Mouse (Mus musculus) small intestine, adult 2 months (tissue): ENCODE measurements around the gene Kifc1. TPM values are rescaled to one million over a fixed set of nuclear protein-coding genes. Genes with fewer than 3 reads are reported as not detected.
A peak's percentile ranks its signal among the peaks of the same experiment; 100 is the strongest.

ENCODE experiments used
- H3K27ac ChIP-seq: fragments of 200-500 bp; 2 replicates; pipeline ENCODE4 v1.5.1; 2012; ENCODE audit warnings: low read depth, low read length, control low read depth, inconsistent platforms; ENCODE audit not compliant: insufficient read depth
- H3K27me3 ChIP-seq: fragments of 200-500 bp; 2 replicates; pipeline ENCODE4 v1.6.1; 2012; ENCODE audit warnings: mild to moderate bottlenecking, moderate library complexity, low read length, inconsistent platforms; ENCODE audit not compliant: control insufficient read depth, insufficient read depth
- H3K36me3 ChIP-seq: fragments of 200-500 bp; 2 replicates; pipeline ENCODE4 v1.6.1; 2012; ENCODE audit warnings: mild to moderate bottlenecking, low read length, control low read depth, inconsistent platforms; ENCODE audit not compliant: control insufficient read depth, insufficient read depth
- H3K4me1 ChIP-seq: fragments of 200-500 bp; 2 replicates; pipeline ENCODE4 v1.6.1; 2012; ENCODE audit warnings: low read length, inconsistent platforms, mixed read lengths; ENCODE audit not compliant: control insufficient read depth, insufficient read depth, insufficient read length
- H3K4me3 ChIP-seq: fragments of 200-500 bp; 2 replicates; pipeline ENCODE4 v1.5.1; 2012; ENCODE audit warnings: low read depth, mild to moderate bottlenecking, control low read depth, inconsistent platforms, low read length, moderate library complexity
- CTCF ChIP-seq: fragments of 200-500 bp; IDR thresholded peaks from 2 replicates; pipeline ENCODE4 v1.5.1; 2012; ENCODE audit warnings: low read depth, mild to moderate bottlenecking, control low read depth, inconsistent platforms, low read length, moderate library complexity, mixed read lengths; ENCODE audit not compliant: insufficient replicate concordance, insufficient read length; ENCODE audit errors: extremely low read depth
- POLR2A ChIP-seq: fragments of 200-500 bp; IDR thresholded peaks from 2 replicates; pipeline ENCODE4 v1.6.1; 2012; ENCODE audit warnings: low read depth, mild to moderate bottlenecking, control low read depth, inconsistent platforms, low read length, moderate library complexity
- WGBS: fragments of 180-500 bp; shearing (Covaris S2); methylation state at CpG from one replicate; pipeline ENCODE4 v1.1.7; 2018; 5-methylcytosine and 5-hydroxymethylcytosine counted together
- polyA plus RNA-seq: library from polyadenylated mRNA; depleted of rRNA; stranded (reverse); fragments of >200 nt; gene quantifications from 2 replicates; pipeline ENCODE4 v1.2.3, GENCODE M21; 2012

Kifc1 gene
- polyA plus RNA-seq, 1 experiment, result 7.5 TPM

DNA sequence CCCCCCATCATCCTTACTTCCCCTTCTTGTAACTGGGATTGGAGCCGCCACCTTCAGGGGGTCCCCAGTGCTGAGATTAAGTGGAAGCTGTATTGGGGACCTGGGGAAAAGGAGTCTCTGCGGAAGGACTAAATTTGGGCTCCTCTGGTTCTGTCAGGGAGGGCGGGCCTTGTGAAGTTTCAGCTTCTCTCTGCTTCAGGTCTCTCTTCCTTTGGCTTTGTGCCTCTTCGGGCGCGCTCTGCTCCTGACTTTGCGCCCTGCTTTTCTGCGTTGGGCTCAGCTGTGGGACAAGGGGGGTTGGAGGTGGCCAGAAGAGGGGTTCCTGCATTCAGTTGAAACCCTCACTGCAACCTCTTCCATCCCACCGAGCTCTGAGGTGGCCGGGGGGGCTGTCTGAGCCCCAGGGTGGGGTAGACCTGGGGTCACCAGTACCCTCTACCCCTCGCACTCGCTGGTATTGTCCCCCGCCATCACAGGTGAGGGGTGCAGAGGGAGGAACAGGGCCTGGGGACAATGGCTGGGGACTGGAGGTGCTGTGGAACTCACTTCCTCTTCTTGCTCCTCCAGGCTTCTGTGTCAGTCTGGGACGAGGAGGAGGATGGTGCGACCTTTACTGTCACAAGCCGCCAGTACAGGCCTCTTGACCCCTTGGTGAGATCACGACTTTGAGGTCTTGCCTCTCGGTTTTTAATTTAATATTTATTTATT, 40.9 kb upstream of the Kifc1 start:
- Histone ChIP-seq H3K4me1 (peaks cover 2% of the 10 kb centered on the region; the same call in 1 of the 2 replicates), H3K27me3 (no peaks in the 10 kb centered on the region), H3K27ac (no peak overlapping the region; the same call in 1 of the 2 replicates), H3K36me3 (peaks cover 26% of the 10 kb centered on the region), H3K4me3 (peak overlapping the region; percentile 85)
- 55% methylated on average over 18 of the region's 18 CpGs for WGBS
- TF ChIP-seq POLR2A (no peak), CTCF (no peak)

DNA sequence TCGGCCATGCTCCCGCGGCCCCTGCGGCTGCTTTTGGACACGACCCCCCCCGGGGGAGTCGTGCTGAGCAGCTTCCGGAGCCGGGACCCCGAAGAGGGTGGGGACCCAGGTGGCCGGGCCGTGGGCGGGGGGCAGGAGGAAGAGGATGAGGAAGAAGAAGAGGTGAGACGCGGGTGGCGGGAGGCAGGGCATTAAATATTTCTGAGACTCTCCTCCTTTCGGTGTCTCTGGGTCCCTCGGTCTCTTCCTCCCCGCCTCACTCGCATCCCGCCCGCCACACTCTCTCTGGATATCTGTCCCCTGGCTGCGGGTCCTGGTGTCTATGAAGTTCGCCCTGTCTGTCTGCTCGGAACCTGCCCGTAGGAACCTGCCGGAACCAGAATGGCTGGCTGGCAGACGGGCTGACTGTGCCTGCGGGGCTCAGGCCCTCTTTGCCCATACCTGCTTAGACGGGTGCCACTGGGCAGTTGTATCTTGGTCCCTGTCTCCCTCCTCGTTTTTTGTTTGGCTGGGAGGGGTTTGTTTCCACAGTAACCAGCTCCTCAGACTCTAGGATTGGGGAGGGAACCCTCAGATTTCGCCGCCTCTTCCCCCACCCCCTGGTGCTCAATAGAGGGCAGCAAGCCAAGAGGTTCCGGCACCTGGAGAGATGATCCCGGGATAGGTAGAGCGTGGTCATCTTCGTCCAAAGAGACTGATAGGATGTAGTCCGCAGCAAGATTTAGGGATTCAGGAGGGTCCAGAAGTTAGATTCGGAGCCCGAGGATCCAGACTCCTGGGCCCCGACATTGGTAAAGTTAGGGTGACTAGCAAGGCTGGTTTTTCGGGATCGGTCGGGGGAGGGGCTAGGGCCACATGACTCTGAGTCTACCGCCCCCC, 40.1 kb upstream of the Kifc1 start:
- peak; percentile 37; the same call in 1 of the 2 replicates for TF ChIP-seq POLR2A
- no peak for TF ChIP-seq CTCF
- Histone ChIP-seq H3K4me3 (peak overlapping the region; percentile 85), H3K36me3 (peaks cover 31% of the 10 kb centered on the region), H3K27me3 (no peaks in the 10 kb centered on the region), H3K4me1 (peaks cover 2% of the 10 kb centered on the region; the same call in 1 of the 2 replicates), H3K27ac (no peak overlapping the region; the same call in 1 of the 2 replicates)
- whole genome bisulfite sequencing, result under 1% methylated on average over 45 of the region's 45 CpGs

DNA sequence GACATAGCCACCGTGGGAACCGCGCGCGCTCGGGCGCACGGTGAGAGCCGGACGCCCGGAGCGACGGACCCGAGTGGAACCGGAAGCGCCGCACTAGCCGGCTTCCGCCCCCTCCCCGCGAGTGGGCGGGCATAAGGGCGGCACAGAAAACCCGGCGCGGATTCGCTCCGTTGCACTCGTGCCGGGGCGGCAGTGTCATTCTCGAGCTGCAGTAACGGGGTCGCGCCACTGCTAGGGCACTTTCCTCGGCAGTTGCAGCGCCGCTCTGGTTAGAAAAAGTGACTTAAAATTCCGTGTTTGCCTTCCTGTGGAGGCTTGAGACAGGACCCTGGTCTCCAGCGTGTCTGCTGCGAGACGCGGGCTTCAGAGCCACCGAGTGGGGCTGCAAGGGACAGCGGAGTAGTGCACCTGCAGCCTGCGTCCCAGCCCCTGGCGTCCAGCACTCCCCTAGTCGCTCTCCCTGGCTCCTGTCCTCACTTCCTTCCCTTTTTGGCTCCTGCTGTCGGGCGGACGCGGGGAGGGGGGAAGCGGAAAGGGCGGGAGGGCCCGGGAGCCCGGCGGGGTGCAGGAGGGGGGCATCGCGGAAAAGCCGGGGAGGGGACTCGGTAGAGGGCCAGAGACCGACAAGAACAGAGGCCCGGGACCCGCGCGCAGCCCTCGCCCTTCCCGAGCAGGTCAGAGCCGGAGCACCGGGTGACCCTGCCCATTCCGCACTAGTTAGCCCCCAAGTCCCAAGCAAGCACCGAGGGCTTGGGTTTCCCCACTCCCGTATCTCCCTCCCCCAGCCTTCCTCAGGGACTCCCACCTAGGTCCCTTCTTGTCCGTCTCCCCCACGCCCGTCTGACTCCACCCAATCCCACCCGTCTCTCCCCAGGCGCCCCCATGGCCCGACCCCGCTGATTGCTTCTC, 39.2 kb upstream of the Kifc1 start, which contains the start of gene Rgl2:
Rgl2 (plus strand) TSS at position 173 of the 909 bp plus-strand sequence.
- H3K4me1 ChIP-seq, result peaks cover 2% of the 10 kb centered on the region; the same call in 1 of the 2 replicates
- peak within 1 kb of the TSS; percentile 92 for H3K27ac ChIP-seq
- H3K36me3 ChIP-seq, result peaks cover 32% of the 10 kb centered on the region
- H3K27me3 ChIP-seq, result no peaks in the 10 kb centered on the region
- whole genome bisulfite sequencing, result under 1% methylated on average over 80 of the region's 80 CpGs
- peak within 1 kb of the TSS; percentile 85 for H3K4me3 ChIP-seq
- TF ChIP-seq CTCF (peak; percentile 21; the same call in 1 of the 2 replicates), POLR2A (peak; percentile 11)

DNA sequence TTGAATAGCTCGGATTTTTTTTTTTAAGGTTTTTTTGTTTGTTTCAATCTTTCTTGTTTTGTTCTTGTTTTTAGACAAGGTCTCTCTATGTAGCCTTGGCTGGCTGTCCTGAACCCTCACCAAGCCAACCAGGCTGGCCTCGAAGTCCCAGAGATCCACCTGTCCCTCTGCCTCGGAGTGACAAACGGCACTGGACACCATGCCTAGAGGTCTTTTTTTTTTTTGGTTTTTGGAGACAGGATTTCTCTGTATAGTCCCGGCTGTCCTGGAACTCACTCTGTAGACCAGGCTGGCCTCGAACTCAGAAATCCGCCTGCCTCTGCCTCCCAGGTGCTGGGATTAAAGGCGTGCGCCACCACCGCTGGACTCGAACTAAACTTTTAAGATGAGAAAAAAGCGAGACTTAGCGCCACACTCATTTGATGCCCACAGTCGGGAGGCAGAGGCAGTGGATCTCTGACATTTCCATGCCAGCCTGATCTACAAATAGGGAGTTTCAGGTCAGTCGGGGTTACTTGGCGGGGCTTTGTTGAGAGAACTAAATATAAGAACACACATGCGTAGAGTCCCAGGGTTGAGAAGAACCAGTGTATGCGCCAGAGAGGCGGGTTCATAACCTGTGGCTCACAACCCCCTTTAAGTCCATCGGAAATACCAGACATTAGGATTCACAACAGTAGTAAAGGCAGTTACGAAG, 37.9 kb upstream of the Kifc1 start:
- no peaks in the 10 kb centered on the region for H3K27me3 ChIP-seq
- H3K27ac ChIP-seq, result no peak overlapping the region
- H3K4me3 ChIP-seq, result no peak overlapping the region
- peaks cover 2% of the 10 kb centered on the region; the same call in 1 of the 2 replicates for H3K4me1 ChIP-seq
- TF ChIP-seq POLR2A (no peak), CTCF (no peak)
- peaks cover 36% of the 10 kb centered on the region for H3K36me3 ChIP-seq
- 59% methylated on average over 21 of the region's 21 CpGs for WGBS

DNA sequence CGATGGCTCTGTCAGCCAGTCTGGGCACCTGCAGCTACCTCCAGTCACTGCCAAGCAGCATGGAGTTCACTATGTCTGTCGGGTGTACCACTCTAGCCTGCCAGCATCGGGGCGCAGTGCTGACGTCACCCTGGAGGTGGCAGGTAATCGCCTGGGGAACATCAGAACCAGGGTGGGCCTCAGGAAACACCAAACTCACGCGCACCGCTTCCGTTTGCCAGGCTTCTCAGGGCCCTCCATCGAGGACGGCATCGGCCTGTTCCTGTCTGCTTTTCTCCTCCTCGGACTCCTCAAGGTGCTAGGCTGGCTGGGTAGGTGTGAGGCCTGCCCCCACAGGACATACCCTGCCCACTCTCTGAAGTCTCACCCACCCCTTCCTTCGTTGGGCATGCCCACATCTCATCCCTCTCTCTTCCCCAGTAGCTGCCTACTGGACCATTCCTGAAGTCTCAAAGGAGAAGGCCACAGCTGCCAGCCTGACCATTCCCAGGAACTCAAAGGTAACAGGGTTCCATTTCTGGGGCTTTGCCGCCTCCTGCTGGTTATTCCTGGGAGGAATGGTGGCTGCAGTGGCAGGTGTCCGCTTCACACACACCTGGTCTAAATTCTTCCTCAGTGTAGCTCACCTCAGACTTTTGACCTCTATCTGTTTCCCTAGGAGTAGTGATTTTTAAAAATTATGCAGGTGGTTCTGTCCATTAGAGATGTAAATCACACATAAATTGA, 35.9 kb upstream of the Kifc1 start:
- no peaks in the 10 kb centered on the region for H3K27me3 ChIP-seq
- 81% methylated on average over 17 of the region's 17 CpGs for WGBS
- no peak overlapping the region for H3K27ac ChIP-seq
- H3K4me1 ChIP-seq, result peaks cover 2% of the 10 kb centered on the region
- peaks cover 40% of the 10 kb centered on the region for H3K36me3 ChIP-seq
- TF ChIP-seq CTCF (peak; percentile 56; the same call in 1 of the 2 replicates), POLR2A (no peak)
- no peak overlapping the region for H3K4me3 ChIP-seq
